Mouse (Mus musculus) liver, embryonic 16.5 days (tissue): ENCODE data around the gene Susd5. TPM values are rescaled to one million over a fixed set of nuclear protein-coding genes. Genes with fewer than 3 reads are reported as not detected.

Experiments used
- ATAC-seq: fragments of 200-750 bp; cut with Nextera tagmentation; 2 replicates; pipeline ENCODE4 v1.8.0; 2017; ENCODE audit warnings: low read depth, mild to moderate bottlenecking, moderate number of reproducible peaks, moderate library complexity
- H3K27ac ChIP-seq: fragments of 300-500 bp; sonication (generic); 2 replicates; pipeline ENCODE4 v1.5.1; 2014; ENCODE audit warnings: mild to moderate bottlenecking, low read length
- H3K27me3 ChIP-seq: fragments of 300-500 bp; sonication (generic); 2 replicates; pipeline ENCODE4 v1.6.1; 2014; ENCODE audit warnings: low read depth, low read length, mixed read lengths; ENCODE audit not compliant: control insufficient read depth, insufficient read depth
- H3K36me3 ChIP-seq: fragments of 300-500 bp; sonication (generic); 2 replicates; pipeline ENCODE4 v1.6.1; 2014; ENCODE audit warnings: mild to moderate bottlenecking; ENCODE audit not compliant: control insufficient read depth, insufficient read depth
- H3K4me1 ChIP-seq: fragments of 300-500 bp; sonication (generic); 2 replicates; pipeline ENCODE4 v1.6.1; 2014; ENCODE audit warnings: low read depth, low read length, mixed read lengths; ENCODE audit not compliant: control insufficient read depth
- H3K4me2 ChIP-seq: fragments of 300-500 bp; sonication (generic); 2 replicates; pipeline ENCODE4 v1.6.1; 2014; ENCODE audit warnings: low read depth, low read length, mixed read lengths
- H3K4me3 ChIP-seq: fragments of 300-500 bp; sonication (generic); 2 replicates; pipeline ENCODE4 v1.5.1; 2014; ENCODE audit warnings: low read depth, mild to moderate bottlenecking, low read length
- H3K9ac ChIP-seq: fragments of 300-500 bp; sonication (generic); 2 replicates; pipeline ENCODE4 v1.6.1; 2014; ENCODE audit warnings: low read depth, low read length
- H3K9me3 ChIP-seq: fragments of 300-500 bp; sonication (generic); replicated peaks from 2 replicates; pipeline ENCODE4 v1.6.1; 2016; ENCODE audit warnings: low read length; ENCODE audit not compliant: control insufficient read depth
- WGBS: fragments of 180-500 bp; shearing (Covaris S2); extraction: QIAGEN DNeasy Blood & Tissue Kit; methylation state at CpG from one replicate; pipeline ENCODE4 v1.1.7; 2014; ENCODE audit not compliant: insufficient replicate concordance; 5-methylcytosine and 5-hydroxymethylcytosine counted together
- polyA plus RNA-seq: library from polyadenylated mRNA; unstranded; fragments of >200 nt; fragmentation: Nextera tagmentation; extraction: Ambion mirVana; gene quantifications from 2 replicates; pipeline ENCODE4 v1.2.1, GENCODE M21; 2015

Susd5 gene
- polyA plus RNA-seq, 1 experiment from 2014 or later, result 0.04 TPM

DNA sequence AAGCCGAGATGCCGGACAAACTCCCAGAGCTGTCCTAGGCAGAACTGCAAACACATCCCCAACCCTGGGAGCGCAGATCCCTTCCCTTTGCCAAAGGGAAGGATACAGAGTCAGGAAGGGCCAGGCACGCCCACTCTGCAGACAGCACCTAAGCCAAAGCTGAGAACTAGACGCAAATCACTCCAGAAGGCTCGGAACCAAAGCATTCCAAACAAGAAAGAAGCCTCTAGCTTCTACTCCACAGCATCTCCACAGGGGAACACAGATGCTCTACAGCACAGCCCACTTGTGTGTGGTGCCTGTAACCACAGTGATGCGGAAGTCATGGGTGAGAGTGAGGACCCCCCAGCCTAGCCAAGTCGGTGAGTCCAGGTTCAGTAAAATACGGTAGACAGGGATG lies 31.8 kb upstream of the Susd5 start:
- H3K27ac ChIP-seq, result no peak overlapping the region
- H3K36me3 ChIP-seq, result no peaks in the 10 kb centered on the region
- H3K9me3 ChIP-seq, result no peaks in the 10 kb centered on the region
- 36% methylated on average over 9 of the region's 9 CpGs for WGBS
- H3K9ac ChIP-seq, result no peak overlapping the region
- peaks cover 12% of the 10 kb centered on the region for H3K27me3 ChIP-seq
- H3K4me3 ChIP-seq, result no peak overlapping the region
- H3K4me2 ChIP-seq, result no peak overlapping the region
- ATAC-seq, result no peak
- H3K4me1 ChIP-seq, result peaks cover 6% of the 10 kb centered on the region

DNA sequence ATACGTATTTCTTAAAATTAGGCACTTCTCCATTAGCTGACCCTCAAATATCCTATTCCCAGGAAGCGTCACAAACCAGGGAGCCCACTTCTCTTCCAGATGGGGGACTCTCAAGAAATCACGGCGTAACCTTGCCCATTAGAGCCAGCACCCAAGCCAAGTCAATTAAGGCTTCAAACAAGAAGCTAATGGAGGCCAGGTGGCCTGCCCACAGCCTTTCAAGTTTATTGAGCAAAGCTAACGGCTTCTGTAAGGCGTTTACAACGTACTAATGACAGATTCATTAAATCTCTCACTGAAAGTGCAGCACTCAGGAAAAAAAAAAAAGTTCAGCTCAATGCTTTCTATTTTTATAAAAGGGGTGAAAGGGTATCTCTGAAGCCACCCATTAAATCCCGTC lies 31.1 kb upstream of the Susd5 start:
- H3K4me1 ChIP-seq, result peaks cover 6% of the 10 kb centered on the region
- no peak for ATAC-seq
- H3K27me3 ChIP-seq, result peaks cover 12% of the 10 kb centered on the region
- WGBS, result 16% methylated on average over 8 of the region's 8 CpGs
- H3K36me3 ChIP-seq, result no peaks in the 10 kb centered on the region
- peak overlapping the region; percentile 60 for H3K4me3 ChIP-seq
- H3K9me3 ChIP-seq, result no peaks in the 10 kb centered on the region
- H3K27ac ChIP-seq, result no peak overlapping the region
- peak overlapping the region; percentile 73 for H3K4me2 ChIP-seq
- H3K9ac ChIP-seq, result no peak overlapping the region

DNA sequence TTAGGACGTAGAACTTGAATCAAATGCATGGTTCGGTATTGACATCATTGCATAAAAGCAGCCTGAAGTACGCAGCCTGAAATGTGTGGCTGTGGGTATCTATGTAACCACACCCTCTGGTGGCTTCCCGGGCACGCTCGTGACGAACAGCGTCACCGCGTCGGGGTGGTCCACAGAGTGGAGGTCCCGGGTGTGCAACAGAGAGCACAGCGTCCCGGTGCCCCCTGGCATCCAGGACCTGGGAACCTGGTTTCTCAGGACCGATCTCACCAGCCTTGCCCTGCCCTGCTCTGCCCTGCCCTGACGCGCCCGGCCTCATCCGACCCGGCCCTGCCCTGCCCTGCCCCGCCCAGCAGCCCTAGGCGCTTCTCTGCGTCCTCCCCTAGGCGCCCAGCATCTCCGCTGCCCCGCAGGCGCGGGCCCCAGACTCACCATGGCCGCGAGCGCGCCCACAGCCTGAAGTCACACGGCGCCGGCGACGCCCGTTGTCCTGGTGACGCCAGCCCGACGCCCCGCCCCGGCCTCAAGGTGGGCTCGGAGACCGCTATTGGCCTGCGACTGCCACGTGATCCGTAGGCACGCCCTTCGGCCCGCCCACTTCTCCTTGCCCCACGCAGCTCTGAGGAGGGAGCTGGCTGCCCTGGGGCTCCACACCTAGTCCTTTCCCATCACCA lies 30.5 kb upstream of the Susd5 start:
- H3K9ac ChIP-seq, result 0 out of 2 replicates have a peak overlapping the region, but pooled peaks have one; percentile 14
- H3K27ac ChIP-seq, result no peak overlapping the region
- peak; percentile 89 for ATAC-seq
- H3K27me3 ChIP-seq, result peaks cover 12% of the 10 kb centered on the region
- no peaks in the 10 kb centered on the region for H3K36me3 ChIP-seq
- peak overlapping the region; percentile 73 for H3K4me2 ChIP-seq
- H3K4me1 ChIP-seq, result peaks cover 6% of the 10 kb centered on the region
- 0% methylated on average over 52 of the region's 52 CpGs for WGBS
- H3K4me3 ChIP-seq, result peak overlapping the region; percentile 60
- H3K9me3 ChIP-seq, result no peaks in the 10 kb centered on the region

DNA sequence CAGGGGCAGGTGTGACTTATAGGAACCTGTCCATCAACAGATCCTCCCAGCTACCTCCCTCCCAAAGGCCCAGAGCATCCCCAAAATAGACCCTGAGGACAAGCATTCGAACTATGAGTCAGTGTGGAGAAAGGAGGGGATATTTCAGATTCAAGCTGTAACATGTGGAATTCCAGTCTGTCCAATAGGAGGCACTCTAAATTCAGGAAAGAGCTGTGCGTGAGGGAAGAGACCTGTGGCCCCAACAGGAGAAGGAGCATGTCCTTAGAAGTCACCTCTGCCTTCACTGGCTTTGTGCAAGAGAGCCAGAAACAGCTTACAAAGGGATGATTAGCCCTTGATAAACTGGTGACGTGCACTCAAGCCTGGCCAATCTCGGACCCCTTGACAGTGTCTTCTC lies 16.0 kb upstream of the Susd5 start:
- H3K9ac ChIP-seq, result no peak overlapping the region
- no peaks in the 10 kb centered on the region for H3K4me1 ChIP-seq
- H3K27me3 ChIP-seq, result no peaks in the 10 kb centered on the region
- H3K9me3 ChIP-seq, result no peaks in the 10 kb centered on the region
- no peak overlapping the region for H3K4me2 ChIP-seq
- ATAC-seq, result no peak
- WGBS, result 58% methylated on average over 4 of the region's 4 CpGs
- H3K36me3 ChIP-seq, result no peaks in the 10 kb centered on the region
- H3K4me3 ChIP-seq, result no peak overlapping the region
- no peak overlapping the region for H3K27ac ChIP-seq

DNA sequence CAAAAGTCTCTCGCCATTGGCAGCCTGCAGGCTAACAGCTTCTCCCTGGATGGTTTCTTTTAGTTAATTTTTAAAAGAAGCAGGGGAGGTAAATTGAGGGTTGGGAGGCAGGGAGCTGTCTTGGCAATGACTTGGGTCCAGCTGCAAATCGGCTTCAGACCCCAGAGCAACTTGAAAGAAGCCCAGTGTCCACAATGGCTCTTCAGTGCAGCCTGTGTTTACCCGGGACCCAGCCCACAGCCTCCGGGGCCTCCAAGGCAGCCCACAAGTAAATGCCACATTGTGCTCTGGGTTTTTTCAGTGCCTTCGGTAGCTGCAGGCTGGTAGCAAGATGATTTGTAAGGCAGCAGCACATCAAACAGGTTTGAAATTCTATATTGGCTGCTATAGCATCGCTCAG lies 14.4 kb upstream of the Susd5 start:
- no peak overlapping the region for H3K27ac ChIP-seq
- no peaks in the 10 kb centered on the region for H3K9me3 ChIP-seq
- H3K4me2 ChIP-seq, result no peak overlapping the region
- H3K27me3 ChIP-seq, result no peaks in the 10 kb centered on the region
- no peaks in the 10 kb centered on the region for H3K36me3 ChIP-seq
- no peaks in the 10 kb centered on the region for H3K4me1 ChIP-seq
- no peak overlapping the region for H3K9ac ChIP-seq
- no peak for ATAC-seq
- no peak overlapping the region for H3K4me3 ChIP-seq
- 51% methylated on average over 6 of the region's 6 CpGs for WGBS

DNA sequence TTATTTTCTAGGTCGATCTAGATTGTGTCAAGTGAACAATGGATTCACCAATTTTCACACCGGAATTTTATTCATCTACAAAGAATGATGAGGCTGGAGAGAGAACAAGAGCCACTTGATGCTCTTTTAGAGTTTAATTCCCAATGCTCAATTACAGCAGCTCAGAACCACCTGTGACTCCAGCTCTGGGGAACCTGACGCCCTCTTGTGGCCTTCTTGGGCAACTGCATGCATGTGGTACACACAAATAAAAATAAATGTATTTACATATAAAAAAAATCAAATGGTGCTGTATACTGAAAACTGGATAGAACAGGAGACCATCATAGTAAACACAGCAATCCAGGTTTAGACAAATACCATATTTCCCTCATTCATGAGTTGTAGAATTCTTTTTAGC lies 12.5 kb upstream of the Susd5 start:
- Histone ChIP-seq H3K9ac (no peak overlapping the region), H3K4me2 (no peak overlapping the region), H3K9me3 (no peaks in the 10 kb centered on the region), H3K27ac (no peak overlapping the region), H3K4me3 (no peak overlapping the region), H3K27me3 (no peaks in the 10 kb centered on the region), H3K36me3 (no peaks in the 10 kb centered on the region), H3K4me1 (no peaks in the 10 kb centered on the region)
- WGBS, result 42% methylated on average over 3 of the region's 3 CpGs
- ATAC-seq, result no peak

DNA sequence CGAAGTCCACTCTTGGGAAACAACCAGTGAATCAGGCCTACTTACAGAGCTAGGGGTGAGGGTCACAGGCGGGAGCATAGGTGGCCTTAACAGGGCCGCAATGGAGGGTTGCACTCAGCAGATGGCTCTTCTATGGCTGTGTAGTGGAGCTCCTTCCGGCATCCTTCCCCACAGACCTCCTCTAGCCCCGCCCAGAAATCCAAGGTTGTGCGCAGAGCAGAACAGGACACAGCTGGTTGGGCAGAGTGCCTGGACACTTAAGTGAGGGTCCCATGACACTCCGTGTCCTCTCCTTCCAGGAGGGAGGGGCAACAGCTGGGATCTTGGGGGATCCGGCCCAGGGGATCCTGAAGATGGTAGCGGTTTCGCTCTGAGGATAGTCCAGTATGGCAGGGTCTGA lies 10.9 kb upstream of the Susd5 start, which contains the start of gene Fbxl2:
Gene Fbxl2, minus strand, starts transcription at position 164 of the 400 bp plus-strand sequence.
- no peaks in the 10 kb centered on the region for H3K4me1 ChIP-seq
- no peaks in the 10 kb centered on the region for H3K27me3 ChIP-seq
- no peak for ATAC-seq
- H3K9ac ChIP-seq, result no peak within 1 kb of the TSS
- WGBS, result 73% methylated on average over 10 of the region's 10 CpGs
- no peak within 1 kb of the TSS for H3K4me2 ChIP-seq
- H3K4me3 ChIP-seq, result no peak within 1 kb of the TSS
- H3K27ac ChIP-seq, result no peak within 1 kb of the TSS
- no peaks in the 10 kb centered on the region for H3K9me3 ChIP-seq
- no peaks in the 10 kb centered on the region for H3K36me3 ChIP-seq

DNA sequence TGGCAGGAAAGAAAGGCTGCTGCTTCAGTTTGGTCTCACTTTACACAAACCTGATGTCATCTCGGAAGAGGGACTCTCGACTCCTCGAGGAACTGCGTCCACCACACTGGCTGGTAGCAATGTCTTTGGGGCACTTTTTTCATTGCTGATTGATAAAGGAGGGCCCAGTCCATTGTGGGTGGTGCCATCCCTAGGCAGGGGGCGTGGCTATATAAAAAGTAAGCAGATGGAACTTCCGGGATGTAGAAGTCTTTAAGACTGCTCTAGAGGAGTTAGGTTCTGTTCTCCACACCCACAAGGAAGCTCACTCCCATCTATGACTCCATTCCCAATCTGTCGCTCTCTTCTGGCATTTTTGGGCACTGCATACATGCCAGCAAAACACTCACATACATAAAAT lies 10.3 kb upstream of the Susd5 start:
- Histone ChIP-seq H3K9ac (no peak overlapping the region), H3K27ac (no peak overlapping the region), H3K4me3 (no peak overlapping the region), H3K4me2 (no peak overlapping the region), H3K4me1 (no peaks in the 10 kb centered on the region), H3K36me3 (no peaks in the 10 kb centered on the region), H3K27me3 (no peaks in the 10 kb centered on the region), H3K9me3 (no peaks in the 10 kb centered on the region)
- no peak for ATAC-seq
- 80% methylated on average over 7 of the region's 7 CpGs for WGBS

DNA sequence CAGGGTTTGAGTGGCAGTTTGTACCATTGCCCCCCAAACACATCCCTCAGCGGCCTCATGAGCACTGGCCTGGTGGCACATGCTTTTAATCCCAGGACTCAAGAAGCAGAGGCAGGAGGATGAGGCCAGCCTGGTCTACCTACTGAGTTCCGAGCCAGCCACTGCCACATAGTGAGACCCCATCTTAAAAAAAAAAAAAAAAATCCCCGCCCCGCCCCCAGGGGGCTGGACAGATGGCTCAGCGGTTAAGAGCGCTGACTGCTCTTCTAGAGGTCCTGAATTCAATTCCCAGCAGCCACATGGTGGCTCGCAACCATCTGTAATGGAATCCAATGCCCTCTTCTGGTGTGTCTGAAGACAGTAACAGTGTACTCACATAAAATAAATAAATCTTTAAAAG lies 6.8 kb upstream of the Susd5 start:
- 66% methylated on average over 7 of the region's 7 CpGs for WGBS
- Histone ChIP-seq H3K4me1 (no peaks in the 10 kb centered on the region), H3K9me3 (no peaks in the 10 kb centered on the region), H3K4me3 (no peak overlapping the region), H3K27me3 (no peaks in the 10 kb centered on the region), H3K27ac (no peak overlapping the region), H3K9ac (no peak overlapping the region), H3K4me2 (no peak overlapping the region), H3K36me3 (no peaks in the 10 kb centered on the region)
- no peak for ATAC-seq
